ENCODE assay signal across 9 mouse cellular contexts in the genomic region with DNA sequence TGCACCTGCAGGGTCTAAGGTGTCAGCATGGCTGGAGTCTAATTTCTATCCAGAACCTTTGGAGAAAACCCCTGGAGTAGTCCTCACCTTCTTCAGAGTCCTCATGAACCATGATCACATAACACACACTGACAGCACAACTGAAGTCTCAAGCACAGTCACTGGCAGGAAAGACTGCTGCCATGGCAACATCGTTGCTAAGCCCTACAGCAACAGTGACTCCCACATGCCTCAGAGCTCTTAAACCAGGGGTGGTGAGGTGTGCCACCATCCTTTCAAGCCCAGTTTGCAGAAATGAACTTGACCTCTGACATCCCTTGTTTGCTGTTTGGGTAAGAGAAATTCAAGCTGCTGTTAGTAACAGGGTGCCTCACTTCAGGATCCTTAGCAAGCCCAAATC. TPM values are rescaled to one million over a fixed set of nuclear protein-coding genes. Genes with fewer than 3 reads are reported as not detected.
DNase-seq lines count a peak whose midpoint lies in the region; ATAC-seq and TF ChIP-seq lines count a peak whose summit lies in the region.
"Had no signal": no experiment of that assay in that cellular context is flagged by ENCODE, and none has a peak within 500 bp of the region (broad histone marks: within the 10 kb centered on the region; RNA-seq: fewer than 3 reads in every experiment).

No protein-coding gene starts in this region.

- no peak overlapping the region; the same call in 1 of the 2 replicates for H3K27ac ChIP-seq in heart, postnatal 0 days (ENCODE audit: low read depth)
- no peak overlapping the region for H3K27ac ChIP-seq in midbrain, embryonic 13.5 days
- no peak overlapping the region for H3K27ac ChIP-seq in liver, embryonic 12.5 days
- H3K27ac ChIP-seq: limb, embryonic 13.5 days had no signal

- H3K36me3 ChIP-seq in heart, postnatal 0 days (replicated peaks; ENCODE audit: control insufficient read depth, insufficient read depth, low read length) = peaks cover 13% of the 10 kb centered on the region
- H3K36me3 ChIP-seq in midbrain, embryonic 13.5 days = peaks cover 18% of the 10 kb centered on the region
- H3K36me3 ChIP-seq in liver, embryonic 12.5 days = no peaks in the 10 kb centered on the region
- H3K36me3 ChIP-seq: limb, embryonic 13.5 days had no signal

- ATAC-seq in heart, postnatal 0 days (ENCODE audit: insufficient read depth, low read depth) = no peak
- ATAC-seq in midbrain, embryonic 13.5 days = 0 out of 2 replicates have a peak, but pooled peaks have one; percentile 49
- ATAC-seq in megakaryocyte progenitor cell, adult 5-6 weeks (replicated peaks; ENCODE audit: poor library complexity) = no peak
- no peak for ATAC-seq in liver, embryonic 12.5 days

- H3K4me1 ChIP-seq in heart, postnatal 0 days (ENCODE audit: control insufficient read depth, insufficient read depth) = peaks cover 4% of the 10 kb centered on the region; the same call in 1 of the 2 replicates
- peaks cover 11% of the 10 kb centered on the region for H3K4me1 ChIP-seq in midbrain, embryonic 13.5 days (replicated peaks)
- no peaks in the 10 kb centered on the region for H3K4me1 ChIP-seq in liver, embryonic 12.5 days

- H3K9me3 ChIP-seq in heart, postnatal 0 days (replicated peaks; ENCODE audit: control insufficient read depth, low read length) = no peaks in the 10 kb centered on the region
- H3K9me3 ChIP-seq in midbrain, embryonic 13.5 days = no peaks in the 10 kb centered on the region
- no peaks in the 10 kb centered on the region for H3K9me3 ChIP-seq in liver, embryonic 12.5 days (replicated peaks)
- H3K9me3 ChIP-seq: limb, embryonic 13.5 days had no signal

- no peak overlapping the region for H3K9ac ChIP-seq in heart, postnatal 0 days (replicated peaks; ENCODE audit: low read depth, low read length)
- no peak overlapping the region for H3K9ac ChIP-seq in midbrain, embryonic 13.5 days (replicated peaks)
- no peak overlapping the region for H3K9ac ChIP-seq in liver, embryonic 12.5 days
- H3K9ac ChIP-seq: limb, embryonic 13.5 days had no signal

- no peaks in the 10 kb centered on the region for H3K27me3 ChIP-seq in heart, postnatal 0 days (ENCODE audit: control insufficient read depth, insufficient read depth, low read length)
- no peaks in the 10 kb centered on the region for H3K27me3 ChIP-seq in midbrain, embryonic 13.5 days
- no peaks in the 10 kb centered on the region for H3K27me3 ChIP-seq in liver, embryonic 12.5 days (replicated peaks)

- H3K4me2 ChIP-seq in heart, postnatal 0 days (ENCODE audit: low read depth, low read length) = no peak overlapping the region
- H3K4me2 ChIP-seq in midbrain, embryonic 13.5 days (replicated peaks) = no peak overlapping the region
- H3K4me2 ChIP-seq in liver, embryonic 12.5 days = no peak overlapping the region
- H3K4me2 ChIP-seq: limb, embryonic 13.5 days had no signal

- TF ChIP-seq EP300 in heart, postnatal 0 days (IDR thresholded peaks at IDR 0.05; ENCODE audit: low read depth) = no peak

- H3K4me3 ChIP-seq in heart, postnatal 0 days (ENCODE audit: low read depth, low read length) = no peak overlapping the region
- H3K4me3 ChIP-seq in midbrain, embryonic 13.5 days (replicated peaks) = no peak overlapping the region
- no peak overlapping the region for H3K4me3 ChIP-seq in liver, embryonic 12.5 days
- H3K4me3 ChIP-seq: limb, embryonic 13.5 days had no signal

- DNase-seq in heart, postnatal 0 days (ENCODE audit: low spot score) = peak; percentile 12
- no peak for DNase-seq in heart, adult 9 months (ENCODE audit: low spot score in 2 of 2)
- DNase-seq in brain, adult 2 months (ENCODE audit: low read depth, low spot score) = peak; percentile 89
- peak; percentile 62 for DNase-seq in induced T-regulatory cell, adult 2 months (ENCODE audit: low read depth)
- DNase-seq in ovary, adult 18-20 months (ENCODE audit: low spot score) = no peak

- TF ChIP-seq CTCF in heart, postnatal 0 days (IDR thresholded peaks at IDR 0.05; ENCODE audit: low read depth) = no peak

- WGBS in heart, postnatal 0 days = 24% methylated on average over 1 of the region's 1 CpGs
- 38% methylated on average over 1 of the region's 1 CpGs for WGBS in midbrain, embryonic 13.5 days
- 37% methylated on average over 1 of the region's 1 CpGs for WGBS in liver, embryonic 12.5 days (ENCODE audit: insufficient replicate concordance)

RNA-seq across cellular contexts. Expression of a gene that starts 42.4 kb away (rescaled TPM):
- 1.4 and 2.7 TPM in 2 replicates for total RNA-seq in heart, postnatal 0 days (2014; rRNA removed; ENCODE audit: low replicate concordance)
- 3.7 and 4.1 TPM in 2 replicates for polyA plus RNA-seq in heart, postnatal 0 days (2015; fragmentation: Nextera tagmentation; extraction: Ambion mirVana)
- 8.6 and 9.7 TPM in 2 replicates for polyA plus RNA-seq in midbrain, embryonic 13.5 days (2015; fragmentation: Nextera tagmentation; extraction: Ambion mirVana)
- total RNA-seq in megakaryocyte progenitor cell, adult 5-6 weeks (2015) = 60.2 and 64.5 TPM in 2 replicates
- total RNA-seq in megakaryocyte progenitor cell, adult 5-6 weeks (2017) = 150 and 189 TPM in 2 replicates
- polyA plus RNA-seq in liver, embryonic 12.5 days (2016; fragmentation: Nextera tagmentation; extraction: Ambion mirVana) = 34.8 and 35.2 TPM in 2 replicates

Comparison
In these comparisons a context has a peak if more than half of its experiments do, and no peak if none do; other contexts are left out.
1. DNase-seq: peak in heart, postnatal 0 days (single experiment), brain, adult 2 months (single experiment) and induced T-regulatory cell, adult 2 months (single experiment); none in heart, adult 9 months (0 of 2) and ovary, adult 18-20 months (single experiment).